Mouse (Mus musculus): Measurements from ENCODE around the gene Tspan15. TPM values are rescaled to one million over a fixed set of nuclear protein-coding genes. Genes with fewer than 3 reads are reported as not detected.
A peak's percentile ranks its signal among the peaks of the same experiment; 100 is the strongest.

Gene Tspan15
- total RNA-seq (2015; ENCODE audit: low replicate concordance), result 0.21 and 11.1 TPM in 2 replicates
- 1.6 TPM in 1 of 2 replicates, not detected in the other for total RNA-seq (2017; ENCODE audit: low replicate concordance)

DNA sequence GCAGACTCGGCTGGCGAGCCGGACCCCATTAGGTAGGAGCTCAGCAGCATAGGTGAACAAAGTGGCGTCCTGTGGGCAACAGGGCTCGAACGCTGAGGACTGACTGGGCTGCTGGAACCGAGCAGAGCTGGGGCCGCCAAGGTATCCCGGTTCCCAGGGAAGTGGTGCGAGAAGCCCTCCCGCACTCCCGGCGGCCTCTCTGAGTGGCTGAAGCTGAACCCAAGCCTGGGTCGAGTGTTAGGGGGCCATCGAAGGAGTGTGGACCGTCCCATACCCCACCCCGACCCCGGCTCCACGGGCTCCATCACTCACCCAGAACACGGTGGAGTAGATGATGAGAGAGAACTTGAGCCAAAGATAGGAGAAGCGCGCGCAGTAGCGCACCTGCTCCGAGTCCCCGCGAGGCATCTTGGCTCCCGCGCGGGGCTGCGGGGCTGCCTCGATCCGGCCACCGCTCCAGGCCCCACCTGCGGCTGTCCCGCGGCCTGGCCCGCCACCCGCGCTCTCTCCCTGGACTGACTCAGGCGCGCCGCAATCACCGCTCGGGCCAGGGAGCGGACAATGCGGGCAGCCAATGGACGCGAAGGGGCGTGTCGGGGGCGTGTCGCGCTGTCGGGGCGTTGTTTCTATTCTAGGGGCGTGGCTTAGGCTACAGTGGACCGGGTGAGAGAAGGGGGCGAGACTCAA, at the start of gene Tspan15:
Gene Tspan15 (minus strand): TSS at position 544 of the 687 bp plus-strand sequence.
- peak; percentile 89 for ATAC-seq (replicated peaks; ENCODE audit: low FRiP score, poor library complexity, severe bottlenecking)

DNA sequence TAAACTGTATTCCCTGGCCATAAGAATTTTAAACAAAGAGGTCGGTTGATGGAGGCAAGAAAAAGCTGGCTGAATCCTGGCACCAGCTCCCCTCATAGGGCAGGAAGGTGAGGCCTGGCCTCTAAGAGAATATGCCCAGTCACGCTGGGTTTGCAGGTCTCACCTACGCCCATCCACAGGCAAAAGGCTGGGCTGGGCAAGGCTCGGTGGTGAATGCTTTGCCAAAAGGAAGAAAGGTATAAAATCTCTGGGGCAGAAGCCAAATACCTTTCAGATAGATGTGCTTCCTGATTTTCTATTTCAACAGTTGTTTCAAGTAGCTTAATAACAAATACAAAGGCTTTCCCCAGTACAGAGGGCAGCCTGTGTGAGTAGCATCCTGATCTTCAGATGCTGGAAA, 48.6 kb upstream of the Tspan15 start:
- no peak for ATAC-seq (replicated peaks; ENCODE audit: low FRiP score, poor library complexity, severe bottlenecking)

DNA sequence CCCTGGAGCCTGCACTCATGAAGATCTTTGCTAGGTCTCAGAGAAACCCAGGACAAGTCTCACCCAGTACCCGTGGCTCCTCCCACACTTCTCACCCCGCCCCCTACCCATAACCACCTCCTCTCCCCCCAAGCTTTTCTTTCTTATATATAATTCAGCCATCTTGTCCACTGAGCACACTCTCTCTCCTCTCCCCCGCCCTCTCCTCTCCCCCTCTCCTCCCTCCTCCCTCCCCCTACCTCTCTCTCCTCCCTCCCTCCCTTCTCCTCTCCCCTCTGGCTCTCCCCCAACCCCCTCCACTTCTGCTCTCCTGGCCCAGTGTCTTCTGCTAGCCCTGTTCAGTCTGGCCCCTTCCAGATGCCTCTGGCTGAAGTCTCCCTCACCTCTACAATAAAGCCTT, 48.0 kb upstream of the Tspan15 start:
- ATAC-seq (replicated peaks; ENCODE audit: low FRiP score, poor library complexity, severe bottlenecking), result no peak

GRCm38 (mm10) chr10:62277499-62278293, 46.6 kb upstream of the Tspan15 start:
- ATAC-seq (replicated peaks; ENCODE audit: low FRiP score, poor library complexity, severe bottlenecking), result no peak

- ATAC-seq (replicated peaks; ENCODE audit: low FRiP score, poor library complexity, severe bottlenecking), result peak; percentile 73
Observed at GRCm38 (mm10) chr10:62275235-62275634, 44.2 kb upstream of the Tspan15 start.

DNA sequence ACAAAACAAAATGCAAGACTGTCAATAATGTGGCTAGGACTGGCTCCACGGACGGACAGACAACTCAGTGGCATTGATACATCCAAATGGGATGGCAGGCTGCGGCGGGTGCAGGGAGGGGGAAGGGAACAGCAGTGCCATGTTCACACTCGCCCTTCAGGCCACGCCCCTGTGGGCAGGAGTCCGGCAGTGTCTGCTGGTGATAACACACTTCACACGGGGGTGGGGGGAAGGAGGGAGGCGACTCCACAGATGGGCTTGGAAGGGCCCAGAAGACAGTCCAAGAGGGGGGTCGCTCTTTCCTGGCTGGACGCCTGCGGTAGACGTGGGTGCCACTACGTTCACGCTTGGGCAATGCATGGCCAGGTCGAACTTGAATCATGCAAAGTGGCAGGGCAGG, 38.2 kb upstream of the Tspan15 start:
- ATAC-seq (replicated peaks; ENCODE audit: low FRiP score, poor library complexity, severe bottlenecking), result 0 out of 2 replicates have a peak, but pooled peaks have one; percentile 33

DNA sequence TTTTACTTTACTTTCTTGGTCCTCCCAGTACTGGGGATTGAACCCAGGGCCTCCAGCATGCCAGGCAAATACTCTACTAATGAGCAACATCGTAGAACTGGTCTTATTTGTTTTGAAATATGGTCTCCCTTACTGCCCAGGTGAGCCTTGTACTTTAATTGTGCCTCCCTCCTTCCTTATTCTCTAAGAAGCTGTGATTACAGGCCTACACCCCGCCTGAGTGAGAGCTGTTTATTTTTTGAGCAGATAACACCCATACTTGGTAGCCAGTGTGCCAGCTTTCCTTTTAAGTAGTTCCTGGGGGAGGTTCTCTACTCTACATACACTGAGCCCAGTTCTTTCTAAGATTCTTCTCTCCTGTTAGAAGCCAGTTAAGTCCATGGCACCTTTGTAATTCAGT, 33.2 kb upstream of the Tspan15 start:
- no peak for ATAC-seq (replicated peaks; ENCODE audit: low FRiP score, poor library complexity, severe bottlenecking)

DNA sequence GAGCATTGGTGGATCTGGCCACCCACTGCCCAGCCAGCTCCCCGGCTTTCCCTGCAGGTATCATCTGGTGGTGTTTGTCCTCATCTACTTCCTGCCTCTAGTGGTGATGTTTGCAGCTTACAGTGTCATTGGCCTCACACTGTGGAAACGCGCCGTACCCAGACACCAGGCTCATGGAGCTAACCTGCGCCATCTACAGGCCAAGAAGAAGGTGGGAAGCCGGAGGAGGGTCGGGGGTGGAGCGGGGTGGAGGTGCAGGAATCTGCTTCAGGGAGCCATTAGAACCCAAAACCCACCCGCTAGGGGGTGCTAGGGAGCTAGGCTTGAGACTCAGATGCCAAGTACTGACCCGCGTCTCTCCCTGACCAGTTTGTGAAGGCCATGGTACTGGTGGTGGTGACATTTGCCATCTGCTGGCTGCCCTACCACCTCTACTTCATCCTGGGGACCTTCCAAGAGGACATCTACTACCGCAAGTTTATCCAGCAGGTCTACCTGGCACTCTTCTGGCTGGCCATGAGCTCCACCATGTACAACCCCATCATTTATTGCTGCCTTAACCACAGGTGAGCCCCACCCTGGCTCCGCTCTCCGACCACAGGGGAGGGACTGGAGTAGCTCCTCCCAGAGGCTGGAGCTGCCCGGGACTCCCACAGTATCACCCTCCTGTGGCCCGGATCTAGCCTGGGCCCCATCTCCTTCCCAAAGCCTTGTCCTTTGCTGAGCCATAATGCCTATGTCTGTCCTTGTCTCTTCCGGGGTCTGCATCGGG, 30.2 kb upstream of the Tspan15 start:
- peak; percentile 66 for ATAC-seq (replicated peaks; ENCODE audit: low FRiP score, poor library complexity, severe bottlenecking)

DNA sequence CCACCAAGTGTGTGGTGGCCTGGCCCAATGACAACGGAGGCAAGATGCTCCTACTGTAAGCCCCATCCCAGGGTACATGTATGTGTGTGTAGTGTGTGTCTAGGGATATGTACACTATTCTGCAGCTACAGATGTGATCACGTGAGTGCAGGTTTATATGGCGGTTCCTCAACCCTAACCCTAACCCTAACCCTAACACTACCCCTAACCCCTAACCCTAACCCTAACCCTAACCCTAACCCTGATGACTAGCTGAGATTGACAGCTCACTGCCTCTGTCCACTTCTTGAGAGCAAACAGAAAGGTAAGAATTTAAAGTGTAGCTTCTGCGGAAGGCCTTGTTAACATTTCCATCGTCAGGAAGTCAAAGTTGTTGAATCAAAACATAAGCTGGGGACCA, 27.2 kb upstream of the Tspan15 start:
- no peak for ATAC-seq (replicated peaks; ENCODE audit: low FRiP score, poor library complexity, severe bottlenecking)

DNA sequence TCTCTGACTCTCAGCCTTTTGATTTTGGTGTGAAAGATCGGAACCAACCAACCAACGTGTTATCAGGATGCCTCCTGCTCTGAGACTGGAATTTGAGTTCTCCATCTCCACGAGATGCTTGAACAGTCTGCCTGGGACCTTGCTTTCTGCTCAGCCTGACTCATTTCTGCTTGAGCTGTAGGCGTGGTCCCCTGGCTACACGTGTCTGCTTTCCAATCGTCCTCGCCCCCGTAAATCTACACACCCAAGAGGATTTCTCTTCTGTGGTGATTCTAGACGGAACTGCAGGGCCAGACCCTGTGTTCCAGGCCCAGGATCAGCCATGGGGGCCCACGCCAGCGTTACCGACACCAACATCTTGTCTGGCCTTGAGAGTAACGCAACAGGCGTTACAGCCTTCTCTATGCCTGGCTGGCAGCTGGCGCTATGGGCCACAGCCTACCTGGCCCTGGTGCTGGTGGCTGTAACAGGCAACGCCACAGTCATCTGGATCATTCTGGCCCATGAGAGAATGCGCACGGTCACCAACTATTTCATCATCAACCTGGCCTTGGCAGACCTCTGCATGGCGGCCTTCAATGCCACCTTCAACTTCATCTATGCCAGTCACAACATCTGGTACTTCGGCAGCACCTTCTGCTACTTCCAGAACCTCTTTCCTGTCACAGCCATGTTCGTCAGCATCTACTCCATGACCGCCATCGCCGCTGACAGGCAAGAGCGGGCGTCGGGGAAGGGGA, 21.6 kb upstream of the Tspan15 start:
- no peak for ATAC-seq (replicated peaks; ENCODE audit: low FRiP score, poor library complexity, severe bottlenecking)

DNA sequence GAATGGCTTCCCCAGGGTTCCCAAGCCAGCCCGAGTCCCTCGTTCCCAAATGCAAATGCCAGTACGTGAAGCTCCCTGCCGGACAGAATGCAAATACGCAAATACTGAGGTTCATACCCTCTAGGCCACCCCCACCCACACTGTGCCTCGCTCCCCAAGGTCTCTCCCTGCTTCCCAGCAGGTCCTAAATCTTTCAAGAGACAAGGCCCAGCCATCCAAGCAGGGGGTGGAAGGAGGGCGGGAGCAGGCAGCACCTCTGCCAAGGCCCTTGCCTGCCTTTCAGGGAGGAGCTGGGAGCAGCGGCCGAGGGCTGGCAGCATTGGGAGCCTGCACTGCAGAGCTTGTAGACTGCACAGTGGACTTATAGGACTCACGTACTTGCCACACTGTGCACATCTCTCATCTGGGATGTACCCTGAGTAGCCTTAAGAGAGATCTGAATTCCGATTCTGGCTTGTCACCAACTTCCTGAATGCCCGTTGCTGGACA, 21.0 kb upstream of the Tspan15 start, which contains the start of gene Tacr2:
Gene Tacr2 (plus strand): TSS at position 439 of the 489 bp plus-strand sequence.
- ATAC-seq (replicated peaks; ENCODE audit: low FRiP score, poor library complexity, severe bottlenecking), result no peak

DNA sequence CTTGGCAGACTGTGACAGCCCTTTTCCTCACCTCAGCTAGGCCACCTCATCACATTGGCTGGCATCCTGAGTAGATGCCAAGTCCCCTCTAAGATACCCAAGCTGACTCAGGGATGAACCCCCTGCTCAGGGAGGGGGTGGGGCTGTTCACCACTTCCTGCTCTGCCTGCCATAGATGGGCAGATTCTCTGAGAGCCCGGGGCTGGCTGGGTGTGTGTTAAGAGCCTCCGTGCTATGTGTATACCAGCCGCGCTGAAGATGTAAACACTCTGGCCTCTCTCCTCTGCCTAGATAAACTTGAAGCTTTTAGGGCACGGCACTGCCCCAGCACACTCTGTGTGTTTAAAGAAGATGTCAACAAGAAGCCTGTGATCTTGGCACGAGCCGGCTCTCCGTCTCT, 16.8 kb upstream of the Tspan15 start:
- ATAC-seq (replicated peaks; ENCODE audit: low FRiP score, poor library complexity, severe bottlenecking), result no peak

GRCm38 (mm10) chr10:62247156-62247555, 16.1 kb upstream of the Tspan15 start:
- ATAC-seq (replicated peaks; ENCODE audit: low FRiP score, poor library complexity, severe bottlenecking), result no peak

DNA sequence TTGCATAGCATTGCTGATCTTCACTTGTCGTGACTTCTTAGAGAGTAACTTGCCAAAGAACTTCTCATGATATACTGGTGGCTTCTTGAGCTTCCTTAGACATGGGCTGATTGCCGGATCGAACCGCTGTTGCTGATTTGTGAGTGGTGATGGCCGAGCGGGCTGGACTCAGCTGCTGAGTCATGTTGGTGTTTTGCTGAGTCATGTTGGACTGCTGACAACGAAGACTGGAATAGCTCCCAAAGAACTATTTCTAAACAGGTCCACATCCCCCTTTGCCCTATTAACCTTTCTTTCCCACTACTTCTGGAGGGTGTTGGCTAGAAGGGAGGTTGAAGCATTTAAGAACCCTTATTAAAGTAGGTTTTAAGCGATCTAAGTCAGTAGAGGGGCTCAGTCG, 13.0 kb upstream of the Tspan15 start:
- no peak for ATAC-seq (replicated peaks; ENCODE audit: low FRiP score, poor library complexity, severe bottlenecking)

DNA sequence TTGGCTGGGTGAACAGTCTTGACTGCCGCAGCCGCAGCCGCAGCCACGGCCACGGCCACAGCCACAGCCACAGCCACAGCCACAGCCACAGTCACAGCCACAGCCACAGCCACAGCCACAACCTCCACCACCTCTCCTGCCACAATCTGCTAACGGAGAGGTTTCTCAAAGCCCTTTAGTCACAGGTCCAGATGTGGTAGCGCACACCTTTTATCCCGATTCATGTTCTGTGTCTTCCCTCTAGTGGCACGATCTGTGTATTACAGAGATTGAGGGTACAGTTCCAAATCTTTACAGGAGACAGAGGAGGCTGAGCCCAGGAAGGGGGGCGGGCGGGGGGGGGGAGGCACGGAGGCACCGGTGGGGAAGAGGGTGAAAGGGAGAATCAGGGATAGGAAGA, 11.8 kb upstream of the Tspan15 start:
- no peak for ATAC-seq (replicated peaks; ENCODE audit: low FRiP score, poor library complexity, severe bottlenecking)

GRCm38 (mm10) chr10:62242358-62242757, 11.3 kb upstream of the Tspan15 start:
- no peak for ATAC-seq (replicated peaks; ENCODE audit: low FRiP score, poor library complexity, severe bottlenecking)

- no peak for ATAC-seq (replicated peaks; ENCODE audit: low FRiP score, poor library complexity, severe bottlenecking)
Observed at GRCm38 (mm10) chr10:62239270-62239669, 8.2 kb upstream of the Tspan15 start.

DNA sequence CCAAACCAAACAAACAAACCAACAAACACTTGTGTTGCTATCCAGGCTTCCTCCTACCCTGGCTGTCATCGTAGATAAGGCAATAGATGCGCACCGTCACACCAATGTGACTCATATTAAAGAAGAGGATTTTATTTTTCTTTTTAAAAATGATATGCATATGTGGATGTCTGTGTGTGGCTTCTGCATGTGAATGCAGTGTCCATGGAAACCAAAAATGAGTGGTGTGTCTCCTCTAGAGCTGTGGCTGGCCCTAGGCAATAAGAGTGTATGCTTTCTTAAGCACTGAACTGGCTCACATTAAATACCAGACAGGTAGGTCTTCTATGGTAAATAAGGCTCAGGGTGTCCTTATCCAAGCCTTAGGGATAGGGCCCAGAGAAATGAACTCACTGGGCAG, 7.6 kb upstream of the Tspan15 start:
- no peak for ATAC-seq (replicated peaks; ENCODE audit: low FRiP score, poor library complexity, severe bottlenecking)

DNA sequence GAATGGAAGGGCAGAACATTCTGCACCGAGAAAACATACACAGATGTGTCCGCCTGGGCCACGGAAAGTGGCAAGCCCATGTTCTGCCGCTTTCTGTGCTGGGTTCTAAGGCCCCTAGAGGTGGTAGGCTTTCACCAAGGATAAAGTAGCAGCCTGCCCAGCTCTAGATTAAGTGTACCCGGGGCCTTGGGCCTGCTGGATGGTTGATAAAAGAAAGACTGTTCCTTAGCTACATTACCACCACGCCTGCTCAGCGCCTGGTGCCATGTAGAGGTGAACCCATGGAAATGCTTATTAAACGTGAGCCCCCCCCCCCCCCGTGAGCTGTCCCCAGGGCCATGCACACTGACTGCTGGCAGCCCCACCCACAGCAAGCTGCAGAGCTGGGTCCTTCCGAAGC, 6.2 kb upstream of the Tspan15 start:
- ATAC-seq (replicated peaks; ENCODE audit: low FRiP score, poor library complexity, severe bottlenecking), result peak; percentile 42; the same call in 1 of the 2 replicates

Measured in erythroblast, adult 5-6 weeks (primary cell).